Mouse (Mus musculus) embryonic fibroblast, embryonic 13.5 days (primary cell): ENCODE results near the gene Pfkfb4.

Source experiments
- CTCF ChIP-seq: IDR thresholded peaks from 2 replicates; pipeline ENCODE4 v1.5.1; 2011; ENCODE audit warnings: mild to moderate bottlenecking, control low read depth, low read length, moderate library complexity, borderline replicate concordance; ENCODE audit not compliant: insufficient read depth
- POLR2A ChIP-seq: IDR thresholded peaks from 2 replicates; pipeline ENCODE4 v1.6.1; 2011; ENCODE audit warnings: low read depth, mild to moderate bottlenecking, control low read depth, low read length, moderate library complexity

- TF ChIP-seq CTCF = no peak
- no peak for TF ChIP-seq POLR2A
These were observed 23.8 kb downstream of the Pfkfb4 start for GRCm38 (mm10) chr9:109015397-109015796.
